Mouse (Mus musculus) hindbrain, postnatal 0 days (tissue): ENCODE data around the gene Agap3. TPM values are rescaled to one million over a fixed set of nuclear protein-coding genes. Genes with fewer than 3 reads are reported as not detected.

Experiments
- ATAC-seq: fragments of 200-750 bp; cut with Nextera tagmentation; 2 replicates; pipeline ENCODE4 v1.8.0; 2017; ENCODE audit warnings: mild to moderate bottlenecking, moderate TSS enrichment, moderate library complexity
- DNase-seq: peaks from one replicate; pipeline ENCODE4 v3.0.0-alpha.2; 2015; ENCODE audit warnings: low spot score
- H3K27ac ChIP-seq: fragments of 300-500 bp; sonication (generic); 2 replicates; pipeline ENCODE4 v1.5.1; 2014; ENCODE audit warnings: mild to moderate bottlenecking
- H3K27me3 ChIP-seq: fragments of 300-500 bp; sonication (generic); 2 replicates; pipeline ENCODE4 v1.6.1; 2014; ENCODE audit warnings: low read length, mixed read lengths; ENCODE audit not compliant: insufficient read depth
- H3K36me3 ChIP-seq: fragments of 300-500 bp; sonication (generic); 2 replicates; pipeline ENCODE4 v1.6.1; 2014; ENCODE audit warnings: low read length, mixed read lengths; ENCODE audit not compliant: insufficient read depth
- H3K4me1 ChIP-seq: fragments of 300-500 bp; sonication (generic); 2 replicates; pipeline ENCODE4 v1.6.1; 2014; ENCODE audit warnings: antibody characterized with exemption, low read length, mixed read lengths; ENCODE audit not compliant: insufficient read depth
- H3K4me2 ChIP-seq: fragments of 300-500 bp; sonication (generic); 2 replicates; pipeline ENCODE4 v1.6.1; 2014; ENCODE audit warnings: low read depth, mild to moderate bottlenecking, low read length, moderate library complexity, mixed read lengths
- H3K4me3 ChIP-seq: fragments of 300-500 bp; sonication (generic); 2 replicates; pipeline ENCODE4 v1.5.1; 2014; ENCODE audit warnings: low read length
- H3K9ac ChIP-seq: fragments of 300-500 bp; sonication (generic); replicated peaks from 2 replicates; pipeline ENCODE4 v1.6.1; 2014; ENCODE audit warnings: mild to moderate bottlenecking, low read length, moderate library complexity, mixed read lengths
- H3K9me3 ChIP-seq: fragments of 300-500 bp; sonication (generic); 2 replicates; pipeline ENCODE4 v1.6.1; 2016; ENCODE audit warnings: low read length, mixed read lengths
- CTCF ChIP-seq: IDR thresholded peaks from 2 replicates; pipeline ENCODE4 v1.5.1; 2016; ENCODE audit warnings: antibody characterized with exemption, control low read depth, low read depth
- WGBS: fragments of 180-500 bp; shearing (Covaris S2); extraction: QIAGEN DNeasy Blood & Tissue Kit; methylation state at CpG from one replicate; pipeline ENCODE4 v1.1.7; 2014; 5-methylcytosine and 5-hydroxymethylcytosine counted together
- polyA plus RNA-seq: library from polyadenylated mRNA; unstranded; fragments of >200 nt; fragmentation: Nextera tagmentation; extraction: Ambion mirVana; gene quantifications from 2 replicates; pipeline ENCODE4 v1.2.1, GENCODE M21; 2015
- total RNA-seq: library from RNA; depleted of rRNA; stranded (reverse); fragments of >200 nt; gene quantifications from 2 replicates; pipeline ENCODE4 v1.2.3, GENCODE M21; 2014; rRNA removed

Agap3 gene
- 277 and 287 TPM in 2 replicates for total RNA-seq
- 112 and 121 TPM in 2 replicates for polyA plus RNA-seq

GRCm38 (mm10) chr5:24452030-24452690 is at the start of gene Agap3:
Gene Agap3, plus strand, starts transcription at chr5:24452177.
- Histone ChIP-seq H3K36me3 (no peaks in the 10 kb centered on the region), H3K9ac (peak within 1 kb of the TSS; percentile 92), H3K4me2 (peak within 1 kb of the TSS; percentile 98), H3K4me1 (peaks cover 38% of the 10 kb centered on the region), H3K4me3 (peak within 1 kb of the TSS; percentile 87), H3K9me3 (no peaks in the 10 kb centered on the region), H3K27me3 (no peaks in the 10 kb centered on the region), H3K27ac (peak within 1 kb of the TSS; percentile 90)
- ATAC-seq (peak; percentile 2), DNase-seq (peak; percentile 67)
- WGBS: 2% methylated on average over 63 of the region's 85 CpGs
- no peak for TF ChIP-seq CTCF

GRCm38 (mm10) chr5:24404594-24405360 is 47.2 kb upstream of the Agap3 start:
- Histone ChIP-seq H3K27me3 (no peaks in the 10 kb centered on the region), H3K4me1 (no peaks in the 10 kb centered on the region), H3K4me2 (no peak overlapping the region), H3K27ac (no peak overlapping the region), H3K4me3 (no peak overlapping the region), H3K9ac (no peak overlapping the region), H3K36me3 (peaks cover 12% of the 10 kb centered on the region), H3K9me3 (no peaks in the 10 kb centered on the region)
- DNase-seq: no peak
- 77% methylated on average over 6 of the region's 6 CpGs for WGBS
- no peak for ATAC-seq
- no peak for TF ChIP-seq CTCF

- peaks cover 12% of the 10 kb centered on the region; the same call in 1 of the 2 replicates for H3K36me3 ChIP-seq
- H3K4me3 ChIP-seq: no peak overlapping the region
Observed at GRCm38 (mm10) chr5:24405389-24405876, 46.5 kb upstream of the Agap3 start.

GRCm38 (mm10) chr5:24408651-24409050 is 43.3 kb upstream of the Agap3 start:
- no peaks in the 10 kb centered on the region for H3K4me1 ChIP-seq
- no peaks in the 10 kb centered on the region for H3K9me3 ChIP-seq
- peaks cover 12% of the 10 kb centered on the region; the same call in 1 of the 2 replicates for H3K36me3 ChIP-seq
- H3K27ac ChIP-seq: no peak overlapping the region
- ATAC-seq (no peak), DNase-seq (no peak)
- H3K27me3 ChIP-seq: no peaks in the 10 kb centered on the region
- no peak overlapping the region for H3K4me2 ChIP-seq
- TF ChIP-seq CTCF: no peak
- 76% methylated on average over 13 of the region's 13 CpGs for WGBS
- no peak overlapping the region for H3K4me3 ChIP-seq
- H3K9ac ChIP-seq: no peak overlapping the region

More at GRCm38 (mm10) chr5:24405389-24405876, 46.5 kb upstream of the Agap3 start:
- no peaks in the 10 kb centered on the region for H3K9me3 ChIP-seq
- H3K27ac ChIP-seq: no peak overlapping the region
- H3K9ac ChIP-seq: no peak overlapping the region
- DNase-seq: no peak
- no peak for ATAC-seq
- H3K4me2 ChIP-seq: no peak overlapping the region
- H3K4me1 ChIP-seq: no peaks in the 10 kb centered on the region
- no peak for TF ChIP-seq CTCF
- no peaks in the 10 kb centered on the region for H3K27me3 ChIP-seq
- WGBS: 68% methylated on average over 3 of the region's 3 CpGs

- H3K4me2 ChIP-seq: no peak overlapping the region
- DNase-seq (no peak), ATAC-seq (no peak)
- H3K4me3 ChIP-seq: no peak overlapping the region
- no peak overlapping the region for H3K9ac ChIP-seq
- H3K4me1 ChIP-seq: no peaks in the 10 kb centered on the region
- peaks cover 7% of the 10 kb centered on the region; the same call in 1 of the 2 replicates for H3K36me3 ChIP-seq
- H3K27ac ChIP-seq: no peak overlapping the region
- no peak for TF ChIP-seq CTCF
- 53% methylated on average over 2 of the region's 2 CpGs for WGBS
- H3K27me3 ChIP-seq: no peaks in the 10 kb centered on the region
- H3K9me3 ChIP-seq: no peaks in the 10 kb centered on the region
Observed at GRCm38 (mm10) chr5:24409466-24409865, 42.5 kb upstream of the Agap3 start.

GRCm38 (mm10) chr5:24412063-24412462 is 39.9 kb upstream of the Agap3 start:
- DNase-seq: no peak
- TF ChIP-seq CTCF: no peak
- Histone ChIP-seq H3K4me1 (peaks cover 8% of the 10 kb centered on the region), H3K36me3 (0 out of 2 replicates have a peak, but pooled peaks cover 6% of the 10 kb centered on the region), H3K4me3 (no peak overlapping the region), H3K4me2 (no peak overlapping the region), H3K9me3 (no peaks in the 10 kb centered on the region), H3K27ac (no peak overlapping the region), H3K9ac (no peak overlapping the region), H3K27me3 (no peaks in the 10 kb centered on the region)
- 95% methylated on average over 2 of the region's 2 CpGs for WGBS
- ATAC-seq: no peak
